Mouse (Mus musculus) E14TG2a.4 (cell line): ENCODE measurements at regions not wholly inside any gene's neighbourhood (a gene's known extent, or its start where the extent isn't known, plus 50 kb on each side); places are given as distances from the start of the nearest gene placed in this dataset.

Experiments
- CTCF ChIP-seq: conservative IDR thresholded peaks from 2 replicates; pipeline ENCODE4 v1.5.1; 2014; ENCODE audit warnings: low read length
- NANOG ChIP-seq: IDR thresholded peaks from 2 replicates; pipeline ENCODE4 v1.6.1; 2014; ENCODE audit warnings: borderline replicate concordance, low read length, mixed read lengths
- POU5F1 ChIP-seq: IDR thresholded peaks from 2 replicates; pipeline ENCODE4 v1.6.1; 2014; ENCODE audit warnings: low read length, borderline replicate concordance

DNA sequence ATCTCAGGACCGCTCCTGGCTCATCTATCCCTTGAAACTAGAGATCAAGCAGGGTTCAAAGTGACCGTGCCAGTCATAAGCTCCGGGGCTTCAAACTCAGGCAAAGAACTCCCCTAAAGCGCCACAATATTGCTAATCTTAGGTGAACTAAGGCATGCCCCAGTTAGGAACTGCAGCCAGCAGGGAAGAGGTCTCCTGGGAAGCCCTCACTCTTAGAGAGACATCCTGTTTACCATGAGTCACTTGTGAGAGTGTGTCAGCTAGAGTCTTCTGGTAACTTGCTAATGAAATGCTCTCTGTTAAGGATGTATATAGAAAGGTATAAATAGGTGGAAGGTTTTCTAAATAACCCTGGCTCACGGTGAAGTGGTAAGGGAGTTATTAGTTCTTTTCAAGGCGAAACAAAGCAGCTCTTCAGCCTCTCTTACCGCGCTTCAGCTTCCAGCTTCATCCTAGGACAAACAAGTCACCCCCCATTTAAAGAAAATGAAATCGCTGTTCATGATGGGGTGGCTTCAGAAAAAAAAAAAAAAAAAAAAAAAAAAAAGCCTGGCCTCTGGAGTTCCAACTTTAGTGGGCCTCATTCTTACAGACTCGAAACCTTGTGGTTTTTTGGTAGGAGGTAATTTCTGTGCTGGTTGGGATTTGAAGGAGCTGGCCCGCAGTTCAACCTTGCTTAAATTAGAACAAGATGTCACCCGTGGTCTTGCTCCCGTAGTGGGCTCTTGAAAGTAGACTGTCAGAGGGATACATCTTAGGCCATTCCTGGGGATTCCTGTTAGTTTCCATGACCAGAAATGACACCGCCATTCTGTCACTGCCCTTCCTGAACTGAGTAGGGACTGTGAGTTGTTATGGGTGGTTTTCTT lies 56.1 kb upstream of the Bmp6 start:
- TF ChIP-seq CTCF, result no peak
- no peak for TF ChIP-seq POU5F1
- TF ChIP-seq NANOG, result no peak
